1 mouse cellular context compared by ENCODE assay signal in genomic region chr12:13248691-13249572, GRCm38 (mm10).
TF ChIP-seq lines count a peak whose summit lies in the region.

TSS of gene Ddx1 (minus strand) at chr12:13249213.

TF ChIP-seq in CH12.LX, 34 proteins besides CTCF, POLR2A, EP300 and RAD21 (continued from another document):
- TF ChIP-seq CHD1 (IDR thresholded peaks at IDR 0.05; ENCODE audit: low read depth, low read length) (no peak), KAT2A (IDR thresholded peaks at IDR 0.05; ENCODE audit: insufficient replicate concordance, low read length) (peak; percentile 92; the same call in 1 of the 2 replicates), ELF1 (IDR thresholded peaks at IDR 0.05; ENCODE audit: low read depth, low read length) (peak; percentile 84), TCF12 (IDR thresholded peaks at IDR 0.05; ENCODE audit: low read depth, low read length) (peak; percentile 94), MXI1 (IDR thresholded peaks at IDR 0.05; ENCODE audit: low read depth, low read length) (peak; percentile 89), SIN3A (IDR thresholded peaks at IDR 0.05; ENCODE audit: low read length) (peak; percentile 86; the same call in 1 of the 2 replicates), MYC (IDR thresholded peaks at IDR 0.05; ENCODE audit: low read depth, low read length) (peak; percentile 83; the same call in 1 of the 2 replicates), PAX5 (IDR thresholded peaks at IDR 0.05; ENCODE audit: low read length) (no peak), MAX (IDR thresholded peaks at IDR 0.05; ENCODE audit: low read length) (peak; percentile 61; the same call in 1 of the 2 replicates), MAZ (IDR thresholded peaks at IDR 0.05; ENCODE audit: low read depth, low read length) (0 out of 2 replicates have a peak, but pooled peaks have one; percentile 61), JUN (IDR thresholded peaks at IDR 0.05; ENCODE audit: insufficient read depth, low read depth, low read length) (no peak), HCFC1 (IDR thresholded peaks at IDR 0.05; ENCODE audit: low read depth, low read length) (peak; percentile 94)
TF ChIP-seq in CH12.LX: peak in this region for 17.
